Mouse (Mus musculus) E14TG2a.4 (cell line): Measurements from ENCODE around the gene Lbh.

ENCODE experiments used
- H3K27me3 ChIP-seq: 2 replicates; pipeline ENCODE4 v1.6.1; 2014; ENCODE audit warnings: low read length, control low read depth; ENCODE audit not compliant: insufficient read depth
- H3K36me3 ChIP-seq: 2 replicates; pipeline ENCODE4 v1.6.1; 2014; ENCODE audit warnings: low read length, control low read depth; ENCODE audit not compliant: insufficient read depth
- H3K4me1 ChIP-seq: replicated peaks from 2 replicates; pipeline ENCODE4 v1.6.1; 2014; ENCODE audit warnings: low read depth, low read length, control low read depth
- H3K4me3 ChIP-seq: replicated peaks from 2 replicates; pipeline ENCODE4 v1.5.1; 2014; ENCODE audit warnings: mild to moderate bottlenecking, low read length
- H3K9me3 ChIP-seq: 2 replicates; pipeline ENCODE4 v1.6.1; 2014; ENCODE audit warnings: low read length, control low read depth
- CTCF ChIP-seq: conservative IDR thresholded peaks from 2 replicates; pipeline ENCODE4 v1.5.1; 2014; ENCODE audit warnings: low read length
- NANOG ChIP-seq: IDR thresholded peaks from 2 replicates; pipeline ENCODE4 v1.6.1; 2014; ENCODE audit warnings: borderline replicate concordance, low read length, mixed read lengths
- POU5F1 ChIP-seq: IDR thresholded peaks from 2 replicates; pipeline ENCODE4 v1.6.1; 2014; ENCODE audit warnings: low read length, borderline replicate concordance

The Lbh gene

GRCm38 (mm10) chr17:72937204-72937603, 19.1 kb downstream of the Lbh start:
- Histone ChIP-seq H3K36me3 (no peaks in the 10 kb centered on the region), H3K9me3 (peaks cover 18% of the 10 kb centered on the region), H3K27me3 (no peaks in the 10 kb centered on the region), H3K4me3 (no peak overlapping the region), H3K4me1 (peaks cover 6% of the 10 kb centered on the region)
- TF ChIP-seq POU5F1 (no peak), NANOG (no peak)

- Histone ChIP-seq H3K4me1 (peaks cover 6% of the 10 kb centered on the region), H3K36me3 (no peaks in the 10 kb centered on the region), H3K4me3 (no peak overlapping the region), H3K27me3 (no peaks in the 10 kb centered on the region), H3K9me3 (peaks cover 8% of the 10 kb centered on the region; the same call in 1 of the 2 replicates)
- TF ChIP-seq POU5F1, result no peak
- TF ChIP-seq NANOG, result no peak
- no peak for TF ChIP-seq CTCF
Measured at GRCm38 (mm10) chr17:72938026-72938795, 20.1 kb downstream of the Lbh start.

- TF ChIP-seq CTCF (no peak), NANOG (no peak), POU5F1 (no peak)
- no peaks in the 10 kb centered on the region for H3K36me3 ChIP-seq
- no peak overlapping the region for H3K4me3 ChIP-seq
- no peaks in the 10 kb centered on the region for H3K27me3 ChIP-seq
- peaks cover 6% of the 10 kb centered on the region for H3K4me1 ChIP-seq
- H3K9me3 ChIP-seq, result 0 out of 2 replicates have a peak, but pooled peaks cover 6% of the 10 kb centered on the region
Measured at GRCm38 (mm10) chr17:72938871-72939568, 20.9 kb downstream of the Lbh start.

- Histone ChIP-seq H3K27me3 (no peaks in the 10 kb centered on the region), H3K4me1 (peaks cover 2% of the 10 kb centered on the region), H3K9me3 (0 out of 2 replicates have a peak, but pooled peaks cover 6% of the 10 kb centered on the region), H3K4me3 (no peak overlapping the region), H3K36me3 (no peaks in the 10 kb centered on the region)
- TF ChIP-seq POU5F1 (no peak), CTCF (no peak), NANOG (no peak)
Measured at GRCm38 (mm10) chr17:72939569-72939899, 21.4 kb downstream of the Lbh start.

DNA sequence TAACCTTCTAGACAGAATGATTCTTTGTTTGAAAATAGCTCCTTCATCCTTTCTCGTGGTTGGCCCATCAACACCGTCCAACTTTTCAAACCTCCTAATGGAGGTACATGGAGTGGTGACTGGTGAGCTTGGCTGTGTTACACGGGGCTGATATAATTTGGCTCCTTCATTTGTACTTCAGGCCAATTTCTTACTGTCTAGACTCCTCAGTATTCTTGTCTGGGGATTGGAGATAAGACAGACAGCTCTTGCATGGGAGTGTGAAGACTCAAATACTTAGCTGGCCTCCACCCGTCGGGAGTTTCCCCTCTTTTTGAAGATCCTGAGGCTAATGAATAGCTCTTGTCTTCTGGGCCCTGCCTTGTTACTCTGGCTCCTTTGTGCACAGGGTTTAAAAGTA, 26.3 kb downstream of the Lbh start:
- Histone ChIP-seq H3K4me1 (no peaks in the 10 kb centered on the region), H3K36me3 (no peaks in the 10 kb centered on the region), H3K27me3 (no peaks in the 10 kb centered on the region), H3K9me3 (peaks cover 15% of the 10 kb centered on the region; the same call in 1 of the 2 replicates), H3K4me3 (no peak overlapping the region)
- TF ChIP-seq NANOG (no peak), CTCF (no peak), POU5F1 (no peak)

GRCm38 (mm10) chr17:72947111-72947859, 29.2 kb downstream of the Lbh start:
- no peaks in the 10 kb centered on the region for H3K4me1 ChIP-seq
- TF ChIP-seq POU5F1 (no peak), CTCF (no peak), NANOG (no peak)
- H3K4me3 ChIP-seq, result no peak overlapping the region
- H3K36me3 ChIP-seq, result no peaks in the 10 kb centered on the region
- H3K9me3 ChIP-seq, result peaks cover 8% of the 10 kb centered on the region; the same call in 1 of the 2 replicates
- no peaks in the 10 kb centered on the region for H3K27me3 ChIP-seq

DNA sequence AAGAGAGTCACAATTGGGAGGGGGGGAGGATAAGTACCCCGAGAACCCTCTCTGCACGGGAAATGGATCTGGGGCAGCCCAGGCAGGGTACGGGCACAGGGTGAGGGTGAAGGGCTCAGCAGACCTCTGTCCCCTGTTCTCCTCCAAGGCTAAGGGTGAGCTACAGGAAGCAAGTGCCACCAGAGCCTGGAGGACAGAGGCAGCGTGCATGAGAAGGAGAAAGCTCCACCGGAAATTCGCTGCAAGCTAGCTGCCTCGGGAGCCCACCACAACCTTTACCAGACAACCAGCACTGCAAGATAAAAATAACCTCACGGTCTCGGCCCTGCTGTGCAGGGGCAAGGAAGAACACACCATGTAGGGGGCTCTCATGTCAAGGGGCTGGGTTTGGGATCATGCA, 30.0 kb downstream of the Lbh start:
- no peaks in the 10 kb centered on the region for H3K4me1 ChIP-seq
- peaks cover 8% of the 10 kb centered on the region; the same call in 1 of the 2 replicates for H3K9me3 ChIP-seq
- no peaks in the 10 kb centered on the region for H3K36me3 ChIP-seq
- H3K4me3 ChIP-seq, result no peak overlapping the region
- TF ChIP-seq NANOG (no peak), CTCF (no peak), POU5F1 (no peak)
- H3K27me3 ChIP-seq, result no peaks in the 10 kb centered on the region

GRCm38 (mm10) chr17:72949247-72949701, 31.2 kb downstream of the Lbh start:
- Histone ChIP-seq H3K9me3 (peaks cover 8% of the 10 kb centered on the region; the same call in 1 of the 2 replicates), H3K27me3 (no peaks in the 10 kb centered on the region), H3K4me3 (no peak overlapping the region), H3K4me1 (no peaks in the 10 kb centered on the region), H3K36me3 (no peaks in the 10 kb centered on the region)
- TF ChIP-seq NANOG, result no peak
- no peak for TF ChIP-seq CTCF
- no peak for TF ChIP-seq POU5F1
